Mouse (Mus musculus): ENCODE measurements around the gene St3gal6.

DNA sequence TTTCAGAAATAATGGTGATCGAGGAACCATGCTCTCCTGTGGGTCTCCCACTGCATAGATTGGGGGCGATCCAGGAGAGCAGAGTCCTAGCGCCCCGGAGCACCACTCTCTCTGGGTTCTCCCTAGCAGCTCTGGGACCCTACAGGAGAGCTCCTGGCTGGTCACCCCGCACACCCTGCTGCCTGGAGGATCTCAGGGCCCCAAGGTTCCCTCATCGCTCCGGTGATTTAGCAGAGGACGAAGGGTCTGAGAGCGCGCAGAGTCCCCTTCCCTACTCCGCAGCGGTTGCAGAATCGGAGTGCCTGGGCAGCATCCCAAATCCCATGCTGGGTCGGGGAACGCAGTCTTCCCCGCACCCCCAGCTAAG, 1.4 kb downstream of the St3gal6 start:
- no peak for TF ChIP-seq CTCF (IDR thresholded peaks at IDR 0.05; ENCODE audit: borderline replicate concordance, extremely low read depth, insufficient read depth, insufficient read length)
- no peak for TF ChIP-seq POLR2A (IDR thresholded peaks at IDR 0.05; ENCODE audit: borderline replicate concordance, extremely low read depth, insufficient read depth, insufficient read length, poor library complexity, severe bottlenecking)
